Mouse (Mus musculus): ENCODE measurements at regions not wholly inside any gene's neighbourhood (a gene's known extent, or its start where the extent isn't known, plus 50 kb on each side); places are given as distances from the start of the nearest gene placed in this dataset.

- DNase-seq, result no peak
Measured at GRCm38 (mm10) chr16:12925931-12926330, 183.6 kb upstream of the Ercc4 start.

GRCm38 (mm10) chr16:12931111-12931510 is 178.4 kb upstream of the Ercc4 start:
- DNase-seq, result no peak

- no peak for DNase-seq
Measured at GRCm38 (mm10) chr16:12932959-12933358, 176.5 kb upstream of the Ercc4 start.

- DNase-seq, result no peak
Measured at GRCm38 (mm10) chr16:12934586-12934985, 174.9 kb upstream of the Ercc4 start.

GRCm38 (mm10) chr16:12935266-12935665 is 174.2 kb upstream of the Ercc4 start:
- no peak for DNase-seq

- DNase-seq, result no peak
Measured at GRCm38 (mm10) chr16:12936571-12936970, 172.9 kb upstream of the Ercc4 start.

- DNase-seq, result no peak
Measured at GRCm38 (mm10) chr16:12938563-12938962, 170.9 kb upstream of the Ercc4 start.

GRCm38 (mm10) chr16:12951176-12951575 is 158.3 kb upstream of the Ercc4 start:
- DNase-seq, result no peak

GRCm38 (mm10) chr16:12954028-12954427 is 155.5 kb upstream of the Ercc4 start:
- DNase-seq, result no peak

- DNase-seq, result no peak
Measured at GRCm38 (mm10) chr16:12956416-12956815, 153.1 kb upstream of the Ercc4 start.

- DNase-seq, result no peak
Measured at GRCm38 (mm10) chr16:12960885-12961284, 148.6 kb upstream of the Ercc4 start.

GRCm38 (mm10) chr16:12982681-12983080 is 126.8 kb upstream of the Ercc4 start:
- DNase-seq, result no peak

- DNase-seq, result no peak
Measured at GRCm38 (mm10) chr16:13001288-13001880, 108.1 kb upstream of the Ercc4 start.

- DNase-seq, result no peak
Measured at GRCm38 (mm10) chr16:13012863-13013262, 96.6 kb upstream of the Ercc4 start.

GRCm38 (mm10) chr16:13013891-13014644 is 95.4 kb upstream of the Ercc4 start:
- no peak for DNase-seq

GRCm38 (mm10) chr16:13022875-13023274 is 86.6 kb upstream of the Ercc4 start:
- DNase-seq, result peak; percentile 41

- peak; percentile 33 for DNase-seq
Measured at GRCm38 (mm10) chr16:13025393-13025792, 84.1 kb upstream of the Ercc4 start.

- no peak for DNase-seq
Measured at GRCm38 (mm10) chr16:13034136-13034535, 75.3 kb upstream of the Ercc4 start.

GRCm38 (mm10) chr16:13036596-13036995 is 72.9 kb upstream of the Ercc4 start:
- no peak for DNase-seq

- DNase-seq, result no peak
Measured at GRCm38 (mm10) chr16:13040312-13041100, 69.0 kb upstream of the Ercc4 start.

- no peak for DNase-seq
Measured at GRCm38 (mm10) chr16:13041356-13041755, 68.1 kb upstream of the Ercc4 start.

GRCm38 (mm10) chr16:13045079-13045590 is 64.3 kb upstream of the Ercc4 start:
- DNase-seq, result no peak

- DNase-seq, result no peak
Measured at GRCm38 (mm10) chr16:13046366-13047120, 62.9 kb upstream of the Ercc4 start.

Measured in embryo, embryonic 11 days (tissue).